Mouse (Mus musculus) thymus, postnatal 4 days (tissue): ENCODE results near the gene Tbl1x.
"Not testable (repeated sequence)": the region's sequence is repeated elsewhere in the genome, so short reads cannot be mapped to it uniquely, and the experiment has no call there.

ENCODE experiments used
- DNase-seq: peaks from one replicate; pipeline ENCODE4 v3.0.0; 2021

The Tbl1x gene

DNA sequence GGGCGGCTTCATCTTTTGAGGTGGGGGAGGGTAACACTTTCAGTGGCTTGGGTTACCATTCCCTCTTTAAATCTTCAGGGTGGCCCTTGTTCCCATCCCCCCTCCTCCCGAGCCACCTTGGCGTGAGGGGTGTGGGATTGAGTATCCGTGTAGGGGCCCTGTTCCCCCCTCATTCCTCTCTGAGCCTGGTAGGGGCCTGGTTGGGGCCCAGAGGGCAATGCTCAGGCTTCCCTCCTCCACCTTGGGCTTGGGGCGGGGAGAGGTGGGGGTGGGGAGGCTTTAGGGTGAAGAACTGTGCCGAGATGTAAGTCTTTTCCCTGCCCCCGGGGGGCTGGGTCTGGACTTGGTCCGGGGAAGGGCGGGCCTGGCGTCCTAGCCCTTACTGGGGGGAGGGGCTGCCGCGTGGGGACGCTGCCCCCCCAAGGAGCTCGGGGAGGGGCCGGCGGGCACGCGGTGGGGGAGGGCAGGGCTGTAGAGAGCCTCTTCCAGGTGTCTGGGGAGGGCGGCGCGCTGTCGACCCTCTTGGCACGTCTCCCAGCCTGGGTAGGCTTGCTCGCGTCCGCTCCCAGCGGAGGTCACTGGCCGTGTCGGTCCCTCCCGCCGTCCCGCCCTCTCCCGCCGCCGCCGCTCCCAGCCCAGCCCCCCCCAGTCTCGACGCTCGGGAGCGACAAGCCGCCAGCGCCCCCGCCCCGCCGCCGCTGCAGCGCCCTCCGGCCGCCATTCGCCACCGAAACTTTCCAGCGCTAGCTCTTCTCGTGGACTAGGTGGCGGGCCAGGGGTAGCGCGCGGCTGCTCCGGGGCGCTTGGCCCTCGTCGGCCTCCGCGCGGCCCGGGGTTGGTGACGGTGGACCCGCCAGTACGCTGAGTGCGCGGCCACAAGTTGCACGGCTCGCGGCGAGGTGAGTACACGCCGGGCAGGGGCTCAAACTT, at the start of gene Tbl1x:
Tbl1x (plus strand) TSS at position 643 of the 930 bp plus-strand sequence.
- peak; percentile 79 for DNase-seq

DNA sequence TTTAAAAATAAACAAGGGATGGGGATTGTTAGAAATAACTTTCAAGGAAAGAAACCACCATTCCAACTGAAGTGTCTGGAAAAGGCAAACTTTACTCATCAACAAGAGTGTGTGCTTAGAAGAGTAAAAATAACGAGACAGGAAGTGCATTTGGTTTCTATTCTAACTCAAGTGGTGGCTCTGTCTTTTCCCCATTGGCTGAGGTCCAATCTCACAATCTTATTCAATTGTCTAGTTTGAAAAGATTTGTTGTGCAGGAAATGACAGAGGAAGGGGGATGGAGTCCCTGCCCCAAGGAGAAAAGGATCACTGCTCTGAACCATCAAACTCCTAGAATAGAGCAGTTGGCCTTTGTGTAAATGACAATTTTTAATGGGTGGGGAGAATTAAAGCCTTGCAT, 41.6 kb upstream of the Tbl1x start:
- no peak for DNase-seq

DNA sequence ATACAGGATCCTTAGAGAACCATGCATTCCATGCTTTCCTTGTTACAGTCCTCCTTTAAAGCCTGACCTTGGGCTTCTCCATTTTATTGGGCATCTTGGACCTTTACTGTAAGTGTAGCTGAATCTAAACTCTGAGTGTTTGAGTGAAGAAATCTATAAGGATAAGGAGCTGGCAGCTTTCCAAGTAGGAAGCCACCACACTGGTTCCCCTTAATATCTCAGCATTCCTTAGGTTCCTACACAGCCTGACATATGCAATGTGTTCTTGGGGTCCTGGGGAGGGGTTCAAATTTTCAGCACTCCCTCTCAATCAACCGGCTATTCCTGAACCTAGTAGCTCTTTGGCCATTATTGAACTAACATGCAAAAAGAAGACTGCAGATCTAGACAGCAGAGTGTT, 38.0 kb upstream of the Tbl1x start:
- DNase-seq, result no peak

DNA sequence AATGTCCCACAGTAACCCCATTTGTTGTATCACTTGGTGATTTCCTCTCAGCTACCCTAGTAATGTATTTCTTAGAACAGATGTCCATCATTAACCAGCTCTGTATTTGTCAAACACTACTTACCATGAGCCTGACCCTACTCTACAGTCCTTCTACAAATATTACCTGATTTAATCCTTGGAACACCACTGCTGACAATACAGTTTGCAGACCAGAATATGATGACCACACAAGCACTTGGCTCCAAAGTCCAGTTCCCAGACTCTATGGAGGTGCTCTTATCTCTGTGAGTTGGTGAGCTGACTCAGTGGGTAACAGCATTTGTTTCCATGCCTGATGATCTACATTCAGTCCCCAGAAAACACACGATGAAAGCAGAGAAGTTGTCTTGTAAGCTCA, 37.3 kb upstream of the Tbl1x start:
- DNase-seq, result no peak

DNA sequence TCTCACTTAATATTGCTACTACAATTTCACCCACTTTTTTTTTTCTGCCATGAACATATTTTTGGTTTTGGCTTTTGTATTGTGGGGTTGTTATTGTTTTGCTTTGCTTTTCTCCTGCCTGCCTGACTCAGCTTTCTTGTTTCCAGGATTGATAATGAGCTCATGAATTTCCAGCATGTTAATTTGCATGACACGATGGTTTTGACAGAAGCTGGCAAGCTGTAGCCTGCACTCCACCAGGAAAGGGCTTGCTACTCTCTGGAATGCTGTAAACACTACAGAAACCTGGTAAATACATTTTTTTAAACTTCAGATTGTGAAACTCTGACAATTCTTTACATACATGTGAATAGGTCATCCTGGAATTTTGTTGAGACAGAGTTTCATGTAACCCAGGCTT, 36.3 kb upstream of the Tbl1x start:
- DNase-seq, result no peak

DNA sequence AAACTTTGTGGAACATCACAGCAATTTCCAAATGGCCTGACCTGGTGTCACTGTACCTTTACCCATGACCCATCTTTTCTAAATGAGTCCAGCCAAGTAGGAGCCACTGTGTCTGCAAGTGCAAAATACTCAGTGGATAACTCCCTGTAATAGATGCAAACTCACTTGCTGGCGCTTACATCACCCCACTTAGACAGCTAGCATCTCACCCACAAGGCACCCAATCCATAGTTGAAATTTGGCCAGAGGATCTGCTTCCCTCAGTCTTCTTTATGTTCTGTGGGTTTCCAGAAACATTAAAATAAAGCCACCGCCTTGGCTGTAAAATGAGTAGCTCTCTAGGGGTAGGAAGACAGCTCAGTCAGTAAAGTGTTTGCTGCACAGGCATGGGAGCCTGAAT, 33.3 kb upstream of the Tbl1x start:
- DNase-seq, result no peak

DNA sequence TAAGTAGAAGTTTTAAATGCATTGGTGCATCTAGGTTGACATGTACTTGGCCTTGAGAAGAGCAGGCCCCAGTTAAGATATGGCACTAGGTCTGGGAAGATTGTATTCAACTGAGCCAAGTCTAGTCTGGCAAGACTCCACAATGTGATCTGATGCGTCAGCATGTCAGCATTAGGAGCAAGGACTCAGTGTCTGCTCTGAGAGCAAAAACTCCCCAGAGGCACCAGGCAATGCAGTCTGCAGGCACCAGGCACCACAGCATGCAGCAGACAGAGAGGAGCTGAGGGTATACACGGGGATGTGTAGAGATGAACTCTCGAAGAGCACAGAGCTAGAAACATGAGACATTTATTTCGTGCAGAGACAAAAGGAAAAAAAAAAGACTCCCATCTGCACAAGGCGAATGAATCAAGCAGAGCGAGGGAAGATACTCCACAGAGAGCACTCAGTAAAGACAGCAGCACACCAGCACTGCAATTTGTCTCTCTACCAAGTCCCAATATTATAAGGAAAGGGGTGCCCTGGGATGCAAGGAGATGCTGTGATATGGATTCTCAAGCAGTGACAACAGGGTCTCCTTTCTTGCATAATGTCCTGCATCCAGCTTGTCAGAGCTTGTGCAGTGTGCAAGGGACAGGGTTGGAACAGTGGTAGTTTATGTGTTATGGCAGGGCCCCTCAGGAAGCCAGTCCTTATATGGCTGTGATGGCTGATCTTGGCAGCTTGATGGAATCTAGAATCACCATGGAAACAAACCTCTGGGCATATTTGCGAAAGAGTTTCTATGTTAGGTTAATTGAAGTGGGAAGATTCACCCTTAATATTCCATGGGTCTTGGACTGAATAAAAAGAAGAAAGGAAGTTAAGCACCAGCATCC, 22.7 kb upstream of the Tbl1x start:
- no peak for DNase-seq

DNA sequence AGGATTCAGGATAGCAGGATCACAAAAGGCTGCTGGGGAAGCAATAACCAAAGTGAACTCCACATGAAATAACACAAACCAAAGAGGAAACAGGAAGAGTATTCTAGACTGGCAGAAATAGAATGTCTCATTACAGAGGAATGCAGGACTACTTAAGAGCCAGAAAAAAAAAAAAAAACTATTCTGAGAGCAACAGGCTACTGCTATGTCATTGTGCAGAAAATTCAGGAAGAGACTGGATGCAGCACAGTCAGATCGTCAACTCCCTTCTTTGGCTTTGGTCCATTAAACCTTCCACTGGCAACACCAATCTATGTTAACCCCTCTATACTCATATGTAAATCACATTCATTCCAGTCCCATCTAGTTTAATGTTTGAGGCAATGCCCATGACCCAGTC, 20.7 kb upstream of the Tbl1x start:
- DNase-seq, result no peak

DNA sequence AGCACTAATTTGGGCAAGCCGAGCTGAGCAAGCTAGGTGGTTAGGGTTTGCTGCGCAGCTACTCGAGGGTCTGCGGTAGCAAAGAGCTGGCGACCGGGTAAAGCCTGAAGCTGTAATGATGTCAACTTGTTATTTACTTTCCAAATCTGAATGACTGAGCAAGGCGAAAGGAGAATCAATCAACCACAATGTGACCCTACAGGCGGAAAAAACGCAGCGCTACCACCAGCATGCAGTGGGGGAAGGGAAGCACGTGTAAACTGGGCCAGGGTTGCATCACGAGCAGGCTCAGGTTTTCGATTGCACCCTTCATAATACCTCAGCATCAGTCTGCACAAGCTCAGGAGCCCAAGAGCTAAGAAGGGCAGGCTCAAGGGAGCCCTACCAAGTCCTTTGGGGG, 1.7 kb upstream of the Tbl1x start:
- peak; percentile 81 for DNase-seq

DNA sequence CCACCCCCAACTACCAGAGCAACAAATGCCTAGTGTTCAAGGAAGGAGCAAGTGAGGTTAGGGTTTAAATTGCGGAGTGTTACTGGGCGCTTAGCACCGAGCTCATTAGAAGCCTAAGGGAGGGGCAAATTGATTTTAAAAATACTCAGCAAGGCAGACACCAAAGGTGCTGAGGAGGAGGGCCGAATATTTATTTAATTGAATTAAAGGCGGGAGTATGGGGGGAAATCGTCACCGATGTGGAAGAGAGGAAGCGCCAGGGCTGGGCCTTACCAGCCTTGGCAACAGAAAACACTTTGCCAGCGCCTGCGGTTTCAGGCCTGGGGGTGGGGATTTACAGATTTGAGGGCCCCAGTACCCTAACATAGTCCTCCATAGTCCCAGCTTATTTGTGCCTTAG, 1.0 kb upstream of the Tbl1x start:
- DNase-seq, result peak; percentile 52

DNA sequence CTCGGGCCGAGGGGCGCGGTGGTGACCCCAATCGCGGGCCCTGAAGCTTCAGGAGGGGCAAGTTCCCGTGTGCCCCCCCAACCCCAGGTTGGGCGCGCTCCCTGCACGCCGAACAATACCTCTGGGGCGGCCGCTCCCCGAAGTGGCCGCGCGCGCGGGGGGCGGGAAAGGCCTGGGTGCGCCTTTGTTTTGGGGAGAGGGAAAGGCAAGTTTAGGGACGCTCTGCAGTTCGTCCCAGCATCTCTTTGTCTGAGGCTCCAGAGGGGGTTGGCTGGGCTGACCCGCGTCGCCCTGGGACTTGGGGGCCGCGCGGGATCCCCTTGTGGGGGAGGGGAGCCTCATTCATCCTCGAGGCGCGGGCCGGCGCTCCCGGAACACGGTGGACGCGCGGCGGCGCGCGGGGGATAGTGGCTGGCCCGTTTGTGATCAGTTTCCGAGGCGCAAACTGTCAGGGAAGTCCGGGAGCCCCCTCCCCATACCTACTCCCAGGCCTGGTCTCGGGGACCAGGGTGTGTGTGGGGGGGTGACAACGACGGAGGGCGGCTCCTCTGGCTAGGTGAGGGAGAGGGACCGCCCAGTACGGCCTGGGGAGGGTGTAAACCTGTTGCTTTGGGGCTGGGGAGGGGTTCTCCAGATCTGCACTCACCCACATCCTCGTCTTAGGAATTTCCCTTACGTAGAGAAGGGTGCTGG, 634 bp downstream of the Tbl1x start:
- peak; percentile 64 for DNase-seq

DNA sequence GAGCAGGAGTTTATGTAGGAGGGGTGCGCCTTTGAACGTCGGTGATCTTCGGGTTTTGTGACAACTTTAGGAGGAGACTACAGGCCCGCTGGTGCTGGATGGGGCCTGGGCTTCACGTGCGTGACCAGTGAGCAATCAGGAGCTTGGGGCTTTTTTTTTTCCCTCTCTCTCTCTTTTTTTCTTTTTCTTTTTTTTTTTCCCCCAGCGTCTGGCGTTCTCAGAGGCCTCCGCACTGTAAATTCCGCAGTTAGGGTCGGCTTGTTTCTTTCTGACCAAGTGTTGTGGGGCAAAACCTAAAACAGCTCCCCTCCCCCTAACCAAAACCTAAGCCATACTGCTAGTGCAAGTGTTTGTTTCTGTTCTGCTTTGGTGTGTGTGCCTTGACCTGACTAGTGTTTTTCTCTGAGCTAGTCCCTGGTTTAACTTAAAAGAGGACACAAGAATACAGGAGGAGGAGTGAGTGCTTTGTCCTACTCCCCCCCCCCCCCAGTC, 1.2 kb downstream of the Tbl1x start:
- no peak for DNase-seq

DNA sequence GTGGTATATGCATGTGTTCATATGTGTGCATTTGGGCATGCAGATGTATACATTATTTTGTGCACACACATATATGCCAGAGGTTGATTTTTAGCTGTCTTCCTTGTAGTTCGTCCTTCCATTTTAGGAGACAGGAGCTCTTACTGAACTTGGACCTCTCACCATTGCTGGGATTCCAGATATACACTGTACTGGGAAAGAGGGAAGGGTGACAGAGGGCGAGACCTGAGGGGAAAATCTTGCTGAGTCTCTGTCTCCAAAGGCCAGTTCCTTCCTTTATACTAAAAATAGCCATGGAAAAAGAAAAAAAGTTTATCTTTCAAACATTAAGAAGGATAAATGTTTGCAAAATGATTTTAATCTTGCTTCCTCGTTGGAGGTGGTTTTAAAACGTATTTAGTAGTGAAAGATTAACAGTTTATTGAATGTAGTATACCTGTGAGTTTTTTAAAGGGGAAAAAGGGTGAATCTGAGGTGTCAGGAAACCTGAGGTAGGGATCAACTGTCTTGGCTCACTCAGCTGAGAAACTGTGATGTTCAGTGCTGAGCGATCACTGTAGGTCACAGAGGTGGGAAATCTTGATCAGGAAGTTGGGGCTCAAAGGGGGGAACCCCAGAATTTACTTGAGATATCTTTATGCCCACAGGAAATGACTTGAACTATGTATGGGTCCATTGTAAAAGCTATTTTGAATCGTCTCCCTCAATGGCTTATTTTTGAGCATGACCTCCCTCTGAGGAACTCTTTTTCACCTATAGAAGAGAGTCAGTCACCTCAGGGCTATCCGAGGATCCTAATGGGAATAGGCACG, 6.7 kb downstream of the Tbl1x start:
- DNase-seq, result no peak

DNA sequence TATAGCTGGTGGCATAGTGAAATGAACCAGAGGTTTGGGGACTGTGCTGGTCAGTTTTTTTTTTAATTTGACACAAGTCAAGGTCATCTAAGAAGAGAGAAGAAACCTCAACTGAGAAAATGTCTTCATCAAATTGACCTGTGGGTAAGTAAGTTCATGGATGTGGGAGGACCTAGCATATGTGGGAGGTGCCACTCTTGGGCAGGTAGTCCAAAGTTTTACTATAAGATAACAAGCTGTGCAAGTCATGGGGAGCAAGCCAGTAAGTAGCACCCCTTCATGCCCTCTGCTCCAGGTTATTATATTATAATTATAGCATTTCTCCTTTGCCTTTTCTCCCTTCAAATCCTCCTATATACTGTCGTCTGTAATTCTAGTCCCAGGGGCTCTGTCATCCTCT, 8.1 kb downstream of the Tbl1x start:
- no peak for DNase-seq

DNA sequence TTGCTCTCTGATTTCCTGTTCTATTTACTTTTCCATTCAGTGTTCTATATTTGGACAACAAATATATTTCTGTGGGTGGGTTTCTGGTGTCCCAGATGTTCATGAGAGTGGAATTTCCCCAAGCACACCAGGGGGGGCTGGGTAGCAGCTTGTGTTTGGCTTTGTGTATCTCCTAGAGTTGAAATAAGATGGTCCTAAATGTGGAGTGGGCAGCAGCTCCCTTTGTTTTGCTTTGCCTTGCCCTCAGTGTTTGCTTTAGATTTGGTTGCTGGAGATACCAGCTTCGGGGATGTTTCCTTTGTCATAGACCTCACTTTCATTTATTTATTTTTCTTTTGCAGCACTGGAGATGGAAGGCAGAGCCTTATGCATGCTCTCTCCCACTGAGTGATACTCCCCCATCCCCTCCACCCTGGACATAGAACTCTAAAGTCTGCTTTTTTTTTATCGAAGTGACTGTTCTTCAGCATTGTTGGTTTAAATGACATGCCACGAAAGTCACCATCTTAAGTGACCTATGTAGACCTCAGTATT, 12.1 kb downstream of the Tbl1x start:
- DNase-seq, result no peak

DNA sequence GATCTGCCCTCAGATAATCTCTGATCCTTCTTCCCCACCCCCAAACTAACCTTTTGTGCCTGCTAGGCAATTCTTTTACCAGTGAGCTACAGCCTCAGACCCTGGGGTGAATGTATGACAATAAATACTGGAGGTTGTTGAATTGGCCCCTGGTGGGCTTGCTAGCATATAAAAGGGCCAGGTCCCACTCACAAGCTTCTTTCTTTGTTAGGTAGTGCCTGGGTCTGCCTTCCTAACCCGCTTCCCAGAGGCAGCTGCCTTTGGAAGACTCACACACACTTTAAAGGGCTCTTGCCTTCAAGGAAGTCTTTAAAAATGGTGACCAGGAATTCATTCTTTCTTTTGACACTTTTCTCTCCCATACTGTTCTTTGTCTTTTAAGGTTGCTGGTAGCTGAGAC, 14.4 kb downstream of the Tbl1x start:
- no peak for DNase-seq

DNA sequence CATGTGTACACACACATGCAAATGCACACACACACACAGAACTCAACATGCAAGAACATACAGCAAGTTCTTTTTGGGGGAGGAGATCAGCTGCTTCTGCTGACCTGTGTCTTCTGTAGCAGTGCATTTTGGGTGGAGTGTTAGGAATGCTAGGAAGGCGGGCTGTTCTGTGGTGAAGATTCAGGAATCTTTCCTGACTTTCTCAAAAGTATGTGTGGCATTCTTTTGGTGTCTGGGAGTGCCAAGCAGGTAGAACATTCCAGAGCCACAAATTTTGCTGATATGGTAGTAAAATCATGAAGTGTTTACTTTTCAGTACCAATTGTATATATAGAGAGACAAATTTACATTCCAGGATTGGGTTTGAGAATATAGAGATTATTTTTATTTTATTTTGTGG, 17.6 kb downstream of the Tbl1x start:
- DNase-seq, result no peak

DNA sequence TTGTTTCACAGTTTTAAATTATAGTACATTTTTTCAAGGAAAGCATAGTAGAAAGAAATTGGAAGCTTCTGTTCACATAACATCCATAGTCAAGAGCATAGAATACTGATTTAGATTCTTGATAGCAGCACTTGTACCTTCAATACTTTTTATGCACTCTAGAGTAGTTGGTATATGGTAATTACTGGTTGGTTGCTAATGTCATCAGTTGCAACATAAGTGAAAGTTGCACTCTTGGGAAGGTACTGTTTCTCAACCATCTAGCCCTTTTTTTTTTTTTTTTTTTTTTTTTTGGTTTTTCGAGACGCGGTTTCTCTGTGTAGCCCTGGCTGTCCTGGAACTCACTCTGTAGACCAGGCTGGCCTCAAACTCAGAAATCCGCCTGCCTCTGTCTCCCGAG, 20.2 kb downstream of the Tbl1x start:
- no peak for DNase-seq

DNA sequence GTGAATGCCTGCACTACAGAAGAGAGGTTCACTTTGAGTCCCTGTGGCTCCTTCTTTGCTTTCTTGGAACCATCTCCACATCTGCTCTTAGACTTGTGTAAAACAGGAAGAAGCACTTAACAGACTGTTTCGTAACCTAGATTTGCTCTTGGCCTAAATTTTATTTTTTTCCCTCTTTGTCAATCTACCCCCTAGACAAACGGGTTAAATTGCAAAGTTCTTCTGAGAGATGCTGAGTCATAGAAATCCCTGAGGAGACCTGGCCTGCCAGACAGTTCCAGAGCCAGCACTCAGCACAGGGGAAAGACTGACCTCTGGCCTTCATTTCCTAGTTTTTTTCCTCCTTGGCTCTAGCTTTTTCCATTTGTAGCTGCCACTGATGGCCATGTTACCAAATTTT, 23.1 kb downstream of the Tbl1x start:
- no peak for DNase-seq

DNA sequence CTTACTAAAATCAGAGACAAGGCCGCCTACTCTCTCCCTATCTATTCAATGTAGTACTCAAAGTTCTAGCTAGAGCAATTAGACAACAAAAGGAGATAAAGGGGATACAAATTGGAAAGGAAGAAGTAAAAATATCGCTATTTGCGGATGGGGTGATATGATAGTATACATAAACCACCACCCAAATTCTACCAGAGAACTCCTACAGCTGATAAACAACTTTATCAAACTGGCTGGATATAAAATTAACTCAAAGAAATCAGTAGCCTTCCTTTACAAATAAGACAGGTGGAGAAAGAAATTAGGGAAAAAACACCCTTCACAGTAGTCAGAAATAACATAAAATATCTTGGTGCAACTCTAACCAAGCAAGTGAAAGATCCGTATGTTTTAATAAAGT, 29.0 kb downstream of the Tbl1x start:
- not testable (repeated sequence) for DNase-seq

DNA sequence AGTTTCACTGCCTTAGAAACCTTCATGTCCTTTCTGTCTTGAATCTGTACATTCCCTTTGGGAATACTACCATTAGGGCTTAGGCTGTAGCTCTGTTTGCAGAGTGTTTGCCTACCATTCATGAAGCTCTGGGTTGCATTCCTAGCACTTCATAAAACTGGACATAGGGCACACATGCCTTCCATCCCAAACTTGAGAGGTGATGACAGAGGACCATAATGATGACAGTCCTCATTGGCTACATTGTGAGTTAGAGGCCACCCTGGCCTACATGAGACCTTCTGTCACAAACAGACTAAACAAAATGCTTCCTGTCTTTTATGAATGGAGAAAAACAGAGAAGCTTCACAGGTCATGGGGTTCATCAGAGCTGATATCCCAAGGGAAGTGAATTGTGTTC, 33.2 kb downstream of the Tbl1x start:
- DNase-seq, result no peak

DNA sequence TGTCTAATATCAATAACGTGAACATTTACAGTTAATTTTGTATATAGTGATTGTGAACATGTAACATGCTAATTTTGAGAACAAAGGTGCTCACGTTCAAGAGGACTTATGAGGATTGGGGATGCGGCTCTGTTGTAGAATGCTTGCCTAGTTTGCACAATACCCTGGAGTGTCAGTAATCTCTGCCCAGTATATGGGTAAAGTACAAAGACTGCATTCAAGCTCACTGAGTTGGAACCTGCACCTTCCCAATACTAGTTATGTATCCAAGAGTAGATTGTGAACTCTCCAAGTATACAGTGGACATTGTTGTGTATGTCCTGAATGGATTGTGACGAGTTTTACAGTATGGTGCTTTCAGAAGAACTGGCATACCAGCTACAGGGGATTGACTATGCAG, 33.7 kb downstream of the Tbl1x start:
- DNase-seq, result no peak
